Mouse (Mus musculus) neural tube, embryonic 12.5 days (tissue): ENCODE measurements around the gene Sh3gl3. TPM values are rescaled to one million over a fixed set of nuclear protein-coding genes. Genes with fewer than 3 reads are reported as not detected.

ENCODE experiments used
- ATAC-seq: fragments of 200-750 bp; cut with Nextera tagmentation; 2 replicates; pipeline ENCODE4 v1.8.0; 2017; ENCODE audit warnings: low read depth, mild to moderate bottlenecking, moderate TSS enrichment, moderate library complexity; ENCODE audit not compliant: low FRiP score
- H3K27ac ChIP-seq: fragments of 300-500 bp; sonication (generic); 2 replicates; pipeline ENCODE4 v1.5.1; 2016
- H3K27me3 ChIP-seq: fragments of 300-500 bp; sonication (generic); replicated peaks from 2 replicates; pipeline ENCODE4 v1.6.1; 2016; ENCODE audit warnings: mild to moderate bottlenecking
- H3K36me3 ChIP-seq: fragments of 300-500 bp; sonication (generic); 2 replicates; pipeline ENCODE4 v1.6.1; 2016; ENCODE audit warnings: mild to moderate bottlenecking
- H3K4me1 ChIP-seq: fragments of 300-500 bp; sonication (generic); 2 replicates; pipeline ENCODE4 v1.6.1; 2016
- H3K4me2 ChIP-seq: fragments of 300-500 bp; sonication (generic); replicated peaks from 2 replicates; pipeline ENCODE4 v1.6.1; 2016; ENCODE audit warnings: mild to moderate bottlenecking
- H3K4me3 ChIP-seq: fragments of 300-500 bp; sonication (generic); 2 replicates; pipeline ENCODE4 v1.5.1; 2016
- H3K9ac ChIP-seq: fragments of 300-500 bp; sonication (generic); 2 replicates; pipeline ENCODE4 v1.6.1; 2016; ENCODE audit warnings: mild to moderate bottlenecking
- H3K9me3 ChIP-seq: fragments of 300-500 bp; sonication (generic); 2 replicates; pipeline ENCODE4 v1.6.1; 2016; ENCODE audit warnings: mild to moderate bottlenecking
- WGBS: fragments of 180-500 bp; shearing (Covaris S2); methylation state at CpG from one replicate; pipeline ENCODE4 v1.1.7; 2016; 5-methylcytosine and 5-hydroxymethylcytosine counted together
- polyA plus RNA-seq: library from polyadenylated mRNA; unstranded; fragments of >200 nt; fragmentation: Nextera tagmentation; extraction: Ambion mirVana; gene quantifications from 2 replicates; pipeline ENCODE4 v1.2.1, GENCODE M21; 2016

Gene Sh3gl3
- polyA plus RNA-seq, 1 experiment from 2014 or later: 36.7 TPM

DNA sequence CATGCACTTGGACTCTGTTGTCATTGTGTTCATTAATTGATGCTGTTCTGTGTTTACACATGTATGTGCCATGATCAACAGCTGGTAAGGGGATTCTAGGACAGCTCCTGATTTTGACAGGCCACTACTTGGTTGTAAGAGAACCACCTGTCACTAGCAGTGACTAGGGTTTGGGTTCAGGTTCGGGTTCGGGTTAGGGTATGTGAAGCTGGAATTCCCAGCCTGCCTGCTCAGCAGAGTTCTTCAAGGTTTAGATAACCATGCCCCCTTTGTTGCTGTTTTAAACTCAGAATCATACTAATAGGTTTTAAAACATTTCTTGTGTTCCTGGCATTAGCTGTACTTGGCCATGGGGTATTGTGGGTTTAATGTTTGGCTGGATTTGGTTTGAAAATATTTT, 173.1 kb downstream of the Sh3gl3 start:
- H3K4me3 ChIP-seq: no peak overlapping the region
- H3K27me3 ChIP-seq: no peaks in the 10 kb centered on the region
- no peaks in the 10 kb centered on the region for H3K9me3 ChIP-seq
- no peak overlapping the region for H3K4me2 ChIP-seq
- 85% methylated on average over 2 of the region's 2 CpGs for WGBS
- H3K4me1 ChIP-seq: no peaks in the 10 kb centered on the region
- no peak overlapping the region for H3K27ac ChIP-seq
- no peak overlapping the region for H3K9ac ChIP-seq
- no peaks in the 10 kb centered on the region for H3K36me3 ChIP-seq
- no peak for ATAC-seq

DNA sequence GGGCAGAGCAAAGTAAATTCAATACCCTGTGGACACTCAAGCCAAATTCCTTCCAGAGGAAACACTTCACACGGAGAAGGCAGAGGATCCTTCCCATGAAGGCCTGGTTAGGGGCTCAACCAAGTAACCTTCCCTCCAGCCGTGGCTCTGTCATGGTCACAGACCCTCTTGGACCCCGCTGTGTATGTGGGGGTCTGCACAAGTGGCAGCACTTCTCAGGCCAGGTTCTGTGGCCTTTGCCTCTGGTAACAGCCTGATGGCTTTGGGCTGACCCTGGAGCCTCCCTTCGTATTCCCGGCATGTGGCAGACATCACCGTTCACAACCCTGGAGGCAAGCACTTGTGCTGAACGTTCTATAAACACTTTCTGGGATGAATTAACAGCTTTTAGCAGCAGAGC, 176.2 kb downstream of the Sh3gl3 start:
- Histone ChIP-seq H3K4me3 (no peak overlapping the region), H3K9me3 (no peaks in the 10 kb centered on the region), H3K36me3 (no peaks in the 10 kb centered on the region), H3K27ac (no peak overlapping the region), H3K4me2 (no peak overlapping the region), H3K27me3 (no peaks in the 10 kb centered on the region), H3K4me1 (no peaks in the 10 kb centered on the region), H3K9ac (no peak overlapping the region)
- no peak for ATAC-seq
- WGBS: 80% methylated on average over 7 of the region's 7 CpGs

DNA sequence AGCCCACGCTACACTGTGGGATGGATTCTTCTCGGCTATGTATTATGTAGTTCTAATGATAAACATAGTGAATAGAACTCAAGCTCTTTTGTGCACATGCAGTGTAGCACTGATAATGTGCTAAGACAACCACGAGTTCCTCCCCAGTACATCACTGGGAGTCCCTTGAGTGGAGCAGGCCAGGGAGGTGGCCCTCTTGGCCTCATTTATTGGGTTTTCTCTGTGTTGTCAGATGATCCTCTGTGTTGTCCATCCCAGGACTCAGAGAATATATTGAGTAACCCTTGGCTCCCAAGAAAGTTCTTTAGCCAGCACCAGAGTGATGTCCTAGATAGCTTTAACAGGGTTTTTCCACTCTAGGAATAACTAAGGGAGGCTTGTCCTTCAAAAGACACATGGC, 176.8 kb downstream of the Sh3gl3 start:
- no peak overlapping the region for H3K4me2 ChIP-seq
- H3K9me3 ChIP-seq: no peaks in the 10 kb centered on the region
- 82% methylated on average over 3 of the region's 3 CpGs for WGBS
- H3K9ac ChIP-seq: no peak overlapping the region
- no peak overlapping the region for H3K4me3 ChIP-seq
- no peak overlapping the region for H3K27ac ChIP-seq
- no peaks in the 10 kb centered on the region for H3K4me1 ChIP-seq
- no peak for ATAC-seq
- H3K27me3 ChIP-seq: no peaks in the 10 kb centered on the region
- no peaks in the 10 kb centered on the region for H3K36me3 ChIP-seq

Other genes with a start within 250 kb of the Sh3gl3 start
- gene Hdgfl3, start 239.4 kb upstream of the Sh3gl3 start, polyA plus RNA-seq: 57.1 and 57.4 TPM in 2 replicates
- gene Bnc1, start 181.5 kb upstream of the Sh3gl3 start, polyA plus RNA-seq: 1.4 and 2.4 TPM in 2 replicates
- gene Adamtsl3, start 161.9 kb downstream of the Sh3gl3 start, polyA plus RNA-seq: 0.40 and 0.63 TPM in 2 replicates